Mouse (Mus musculus): ENCODE measurements around the gene Gabpb1.

GRCm38 (mm10) chr2:126618470-126619179 lies 57.5 kb downstream of the Gabpb1 start:
- TF ChIP-seq POLR2A (IDR thresholded peaks at IDR 0.05; ENCODE audit: extremely low read depth, insufficient read depth, low read length) = no peak
- no peak for TF ChIP-seq CTCF (IDR thresholded peaks at IDR 0.05; ENCODE audit: low read depth, low read length)

All from liver, adult 2 months (tissue).